Mouse (Mus musculus) embryonic stem cell, embryonic (primary cell): ENCODE data around the gene Rnf185.

ENCODE experiments used
- CTCF ChIA-PET, 4 experiments: fragments of 300-600 bp in 2 of 4; fragments of 350-600 bp in 2 of 4; sonication (Branson Sonifier 250); formaldehyde crosslinking; loops; one replicate each; lab custom pipeline; 2022; ENCODE audit warnings: inconsistent platforms in 2 of 4; lab: Charles Lee
- POLR2A ChIA-PET, 4 experiments: fragments of 300-600 bp in 2 of 4; fragments of 350-600 bp in 2 of 4; sonication (Branson Sonifier 250); formaldehyde crosslinking; loops; one replicate each; lab custom pipeline; 2022; ENCODE audit warnings: antibody characterized with exemption in 4 of 4, inconsistent platforms in 1 of 4; lab: Charles Lee

The Rnf185 gene

DNA sequence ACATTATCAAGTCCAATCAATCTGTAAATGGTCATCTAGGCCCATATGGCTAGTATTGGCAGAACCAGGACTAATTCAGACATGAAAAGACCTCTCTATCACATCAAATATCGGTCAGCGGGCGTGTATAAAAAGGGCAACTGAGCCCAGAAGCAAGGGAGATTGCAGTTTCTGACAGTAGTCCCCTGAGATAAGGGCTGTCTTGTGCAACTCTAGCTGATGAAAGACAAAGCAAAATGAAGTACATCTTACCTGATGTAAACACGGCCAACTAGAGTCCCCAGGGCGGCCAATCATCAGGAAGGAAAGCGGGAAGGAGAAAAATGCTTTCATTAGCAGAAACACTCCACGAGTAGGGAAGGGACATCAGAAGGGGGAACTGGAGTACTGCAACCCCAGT is 23.5 kb downstream of the Rnf185 start:
- CTCF ChIA-PET, result interaction anchor here in 1 of 4 experiments (0.6 kb wide), 1 partner anchor 122 kb away, joined by 7 read pairs; no protein-coding TSS in a partner anchor
- POLR2A ChIA-PET, result interaction anchor here in 2 of 4 experiments (0.7 to 1.6 kb wide), 7 partner anchors 8 to 150 kb away, joined by 3 to 8 read pairs (median 4); no protein-coding TSS in a partner anchor

DNA sequence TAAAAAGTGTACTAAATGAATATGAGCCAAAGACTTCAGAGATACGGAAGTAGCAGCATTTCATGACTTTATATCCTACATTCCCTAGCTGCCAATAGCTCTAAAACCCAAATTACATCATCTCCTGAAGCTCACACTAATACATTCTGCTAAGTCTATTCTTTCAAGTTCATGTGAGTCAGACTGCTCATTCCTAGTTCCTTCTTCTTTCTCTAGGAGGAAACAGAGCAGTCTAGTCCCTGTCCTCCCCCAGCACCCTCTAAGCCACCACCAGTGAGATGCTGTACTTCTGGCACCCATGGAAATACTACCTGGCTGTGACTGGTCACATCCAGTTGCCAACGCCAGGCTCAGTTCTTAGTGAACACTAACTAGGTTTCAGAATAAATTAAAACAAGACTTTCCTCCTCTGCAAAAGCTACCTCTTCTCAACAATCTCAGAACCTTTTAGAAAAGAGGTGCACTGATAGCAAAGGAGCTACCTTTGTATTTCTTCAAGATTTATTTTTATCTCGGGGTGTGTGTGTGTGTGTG is 24.4 kb downstream of the Rnf185 start:
- CTCF ChIA-PET, result interaction anchor here in 2 of 4 experiments (0.6 to 1.3 kb wide), 2 partner anchors 41 to 122 kb away, joined by 4 to 7 read pairs; no protein-coding TSS in a partner anchor
- POLR2A ChIA-PET, result interaction anchor here in 2 of 4 experiments (0.7 to 1.9 kb wide), 8 partner anchors 9 to 151 kb away, joined by 3 to 8 read pairs (median 4); no protein-coding TSS in a partner anchor

DNA sequence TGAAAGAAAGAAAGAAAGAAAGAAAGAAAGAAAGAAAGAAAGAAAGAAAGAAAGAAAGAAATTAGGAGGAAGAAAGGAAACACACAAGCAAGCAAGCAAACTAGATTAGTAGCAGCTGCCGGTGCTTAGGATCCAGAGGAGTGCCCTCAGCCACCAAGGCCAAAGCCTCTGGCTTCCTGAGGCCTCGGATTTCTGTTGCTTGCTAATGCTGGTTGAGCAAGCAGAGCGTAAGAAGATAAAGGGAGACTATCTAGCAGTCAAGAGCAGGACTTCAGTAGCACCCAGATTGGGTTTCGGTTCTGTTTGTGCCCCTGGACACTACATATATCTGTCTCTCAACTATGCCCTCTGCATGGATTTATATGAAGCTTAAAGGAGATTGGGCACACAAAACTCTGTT is 29.9 kb downstream of the Rnf185 start:
- ChIA-PET CTCF (no interaction called here), POLR2A (interaction anchor here in 1 of 4 experiments (0.7 kb wide), 1 partner anchor 13 kb away, joined by 3 read pairs; no protein-coding TSS in a partner anchor)

DNA sequence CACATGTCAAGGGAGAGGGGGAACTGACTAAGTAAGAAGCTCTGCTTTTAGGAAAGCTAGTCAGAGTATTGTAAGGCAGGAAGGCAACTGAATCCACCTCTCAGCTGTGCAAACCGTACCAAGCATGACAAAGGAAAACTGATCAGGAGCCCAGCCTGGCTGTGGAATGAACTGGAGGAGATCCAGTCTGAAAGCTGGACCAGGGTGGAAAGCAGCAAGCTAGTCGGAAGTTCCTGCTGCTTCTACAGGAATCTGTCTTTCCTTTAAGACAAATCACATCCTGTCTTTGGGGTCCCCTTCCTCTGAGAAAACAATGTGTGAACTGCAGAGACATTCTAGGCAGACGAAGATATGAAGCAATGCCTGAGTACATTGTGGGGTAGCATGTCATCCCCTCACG is 33.4 kb downstream of the Rnf185 start:
- POLR2A ChIA-PET, result interaction anchor here (0.5 to 1.7 kb wide), 5 partner anchors 9 to 490 kb away, joined by 3 to 7 read pairs (median 4); no protein-coding TSS in a partner anchor
- CTCF ChIA-PET, result interaction anchor here in 1 of 4 experiments (0.9 kb wide), 1 partner anchor 92 kb away, joined by 3 read pairs; no protein-coding TSS in a partner anchor

DNA sequence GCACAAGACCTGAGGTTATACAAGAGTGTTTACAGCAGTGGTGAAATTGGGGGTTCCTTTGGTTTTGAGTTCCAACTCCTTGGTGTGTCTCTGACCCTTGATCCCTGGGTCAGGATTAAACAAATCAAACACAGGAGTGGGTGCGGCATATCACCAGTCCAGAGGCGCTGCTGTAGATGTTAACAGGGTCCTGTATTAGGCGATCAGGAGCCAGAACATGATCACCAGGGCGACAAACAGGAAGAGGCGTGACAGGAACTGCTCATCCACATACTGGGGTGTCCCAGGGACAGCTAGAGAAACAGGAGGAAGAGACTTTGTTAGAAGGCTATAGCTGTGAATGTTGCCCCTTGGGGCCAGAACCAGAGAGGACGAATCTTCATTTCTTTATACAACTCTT is 34.4 kb downstream of the Rnf185 start:
- POLR2A ChIA-PET, result interaction anchor here in 3 of 4 experiments (0.7 to 1.7 kb wide), 3 partner anchors 26 to 51 kb away, joined by 4 to 5 read pairs (median 4); no protein-coding TSS in a partner anchor
- CTCF ChIA-PET, result interaction anchor here in 1 of 4 experiments (0.9 kb wide), 1 partner anchor 46 kb away, joined by 3 read pairs; no protein-coding TSS in a partner anchor

DNA sequence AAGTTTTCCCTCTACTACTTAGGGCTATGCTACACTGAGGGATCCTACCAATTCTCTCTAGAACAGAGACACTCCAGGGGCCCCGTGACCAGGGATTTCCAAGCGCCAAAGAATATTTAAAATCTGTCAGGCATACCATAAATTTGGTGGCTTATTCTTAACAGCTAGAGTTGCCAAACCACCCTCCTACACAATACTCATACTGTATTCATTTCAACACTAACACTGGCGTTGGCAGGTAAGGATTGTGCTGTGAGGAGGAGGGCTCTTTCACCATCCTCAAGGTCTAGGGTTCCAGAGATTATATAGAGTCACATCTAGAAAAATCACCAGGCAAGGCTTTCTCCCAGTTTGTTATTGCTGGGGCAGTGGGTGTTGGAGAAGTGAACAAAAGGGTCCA is 35.8 kb downstream of the Rnf185 start:
- CTCF ChIA-PET, result interaction anchor here in 1 of 4 experiments (0.6 kb wide), 1 partner anchor 150 kb away, joined by 3 read pairs; no protein-coding TSS in a partner anchor
- POLR2A ChIA-PET, result interaction anchor here in 2 of 4 experiments (1.0 to 1.4 kb wide), 3 partner anchors 10 to 103 kb away, joined by 4 to 5 read pairs (median 4); no protein-coding TSS in a partner anchor

DNA sequence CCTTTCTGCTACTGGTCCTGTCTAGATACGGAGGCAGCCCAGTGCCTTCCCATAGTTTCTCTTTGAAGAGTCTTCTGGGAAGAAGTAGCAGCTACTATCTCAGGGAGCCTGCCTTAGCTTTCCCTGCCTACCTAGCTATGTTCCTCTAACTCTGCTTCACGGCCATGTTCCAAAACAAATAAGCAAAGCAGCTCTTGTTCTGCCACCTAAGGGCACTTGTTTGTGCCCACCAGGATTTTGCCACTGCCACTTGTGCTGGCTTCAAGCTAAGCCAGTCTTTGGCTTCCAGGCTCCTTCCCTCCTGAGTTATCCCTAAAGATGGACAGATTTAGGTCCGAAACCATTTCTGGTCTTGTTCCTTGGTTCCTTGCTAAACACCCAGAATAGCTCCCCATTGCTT is 40.1 kb downstream of the Rnf185 start:
- ChIA-PET CTCF (interaction anchor here (0.6 to 1.4 kb wide), 5 partner anchors 8 to 41 kb away, joined by 3 to 5 read pairs (median 3); no protein-coding TSS in a partner anchor), POLR2A (interaction anchor here in 3 of 4 experiments (0.5 to 1.5 kb wide), 9 partner anchors 16 to 144 kb away, joined by 3 to 6 read pairs (median 3); no protein-coding TSS in a partner anchor)

DNA sequence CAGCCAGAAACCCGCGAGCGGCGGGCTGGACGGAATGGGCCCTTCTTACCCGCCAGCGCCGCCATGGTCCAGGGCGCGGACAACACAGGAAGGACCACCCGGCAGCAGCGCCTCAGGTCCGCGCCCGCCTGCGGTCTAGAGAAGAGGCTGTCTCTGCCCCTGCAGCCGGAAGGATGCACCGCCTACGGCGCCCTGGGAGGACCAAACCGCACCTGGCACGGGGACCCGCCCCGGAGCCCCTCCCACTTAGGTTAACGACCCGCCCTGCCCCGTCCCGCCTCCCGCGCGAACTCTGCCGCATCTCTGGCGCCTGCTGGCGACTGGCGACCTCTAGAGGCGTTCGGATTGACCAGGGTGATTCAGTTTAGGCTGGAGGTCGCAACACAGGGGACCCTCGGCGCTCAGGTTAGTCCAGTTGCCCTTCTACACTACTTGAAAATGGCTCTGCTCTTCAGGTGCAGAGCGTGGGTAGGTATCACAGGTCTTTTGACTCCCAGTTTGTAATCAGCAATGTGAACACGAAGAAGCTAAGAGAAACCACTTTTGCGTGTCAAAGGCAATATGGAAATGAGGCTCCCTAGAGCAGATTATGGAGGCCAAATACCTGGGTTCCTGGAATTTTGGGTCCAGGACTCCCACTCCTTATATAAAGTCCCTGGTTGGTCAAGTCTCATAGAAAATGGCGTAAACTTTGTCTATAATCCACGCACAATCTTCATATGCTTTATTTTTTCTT is 43.0 kb downstream of the Rnf185 start, which contains the start of gene Limk2:
TSS of gene Limk2 (minus strand) at position 193 of the 736 bp plus-strand sequence.
- ChIA-PET POLR2A (interaction anchor here (0.6 to 2.6 kb wide), 18 partner anchors 10 to 143 kb away, joined by 3 to 12 read pairs (median 4); partner anchors contain the start of genes Drg1 (in 1 of the 4) and Rnf185 (in 1 of the 4)), CTCF (interaction anchor here (0.5 to 1.8 kb wide), 14 partner anchors 17 to 357 kb away, joined by 3 to 8 read pairs (median 3); partner anchors contain the start of gene Rnf185 (in 1 of the 4))

DNA sequence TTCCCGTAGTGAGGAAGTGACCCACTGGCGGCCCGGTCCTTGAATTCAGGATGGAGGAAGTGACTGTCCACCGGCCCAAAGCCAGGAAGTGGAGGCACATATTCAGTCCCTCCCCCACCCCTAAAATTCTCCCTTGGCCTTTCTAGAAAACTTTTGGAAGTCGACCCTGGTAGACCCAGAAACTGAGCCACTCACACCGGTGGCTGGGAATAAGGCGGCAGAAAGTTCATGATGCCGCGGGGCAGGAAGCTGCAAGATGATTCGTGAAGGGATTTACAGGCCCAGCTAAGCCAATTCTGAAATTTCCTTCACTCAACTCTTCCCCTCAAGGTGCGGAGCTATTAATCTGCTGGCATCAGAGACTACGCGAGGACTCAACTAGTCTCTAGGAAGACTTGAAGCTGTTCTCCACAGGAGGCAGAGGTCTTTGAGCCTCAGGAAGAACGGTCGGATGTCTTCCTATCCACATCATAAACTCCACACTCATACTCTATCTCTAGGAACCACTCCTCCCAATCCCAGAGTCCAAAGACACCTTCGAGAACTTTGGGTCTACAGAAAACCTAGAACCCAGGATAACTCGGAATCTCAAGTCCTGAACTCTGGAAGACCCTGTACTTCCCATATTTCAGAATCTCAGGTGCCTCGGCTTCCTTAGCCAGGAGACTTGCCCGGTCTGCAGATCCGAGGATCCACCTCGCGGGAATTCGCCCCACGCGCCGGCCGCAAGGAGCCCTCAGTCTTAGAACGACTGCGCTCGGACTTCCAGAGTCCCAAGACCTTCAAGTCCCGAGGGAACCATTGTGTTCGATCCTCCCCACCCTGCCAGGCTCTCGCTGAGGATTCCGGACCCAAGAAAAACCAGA is 43.8 kb downstream of the Rnf185 start:
- ChIA-PET CTCF (interaction anchor here in 3 of 4 experiments (0.6 to 1.8 kb wide), 3 partner anchors 21 to 111 kb away, joined by 3 to 8 read pairs (median 3); no protein-coding TSS in a partner anchor), POLR2A (interaction anchor here in 3 of 4 experiments (0.6 to 2.9 kb wide), 16 partner anchors 9 to 240 kb away, joined by 3 to 12 read pairs (median 4); partner anchors contain the start of gene Morc2a (in 1 of the 3))

DNA sequence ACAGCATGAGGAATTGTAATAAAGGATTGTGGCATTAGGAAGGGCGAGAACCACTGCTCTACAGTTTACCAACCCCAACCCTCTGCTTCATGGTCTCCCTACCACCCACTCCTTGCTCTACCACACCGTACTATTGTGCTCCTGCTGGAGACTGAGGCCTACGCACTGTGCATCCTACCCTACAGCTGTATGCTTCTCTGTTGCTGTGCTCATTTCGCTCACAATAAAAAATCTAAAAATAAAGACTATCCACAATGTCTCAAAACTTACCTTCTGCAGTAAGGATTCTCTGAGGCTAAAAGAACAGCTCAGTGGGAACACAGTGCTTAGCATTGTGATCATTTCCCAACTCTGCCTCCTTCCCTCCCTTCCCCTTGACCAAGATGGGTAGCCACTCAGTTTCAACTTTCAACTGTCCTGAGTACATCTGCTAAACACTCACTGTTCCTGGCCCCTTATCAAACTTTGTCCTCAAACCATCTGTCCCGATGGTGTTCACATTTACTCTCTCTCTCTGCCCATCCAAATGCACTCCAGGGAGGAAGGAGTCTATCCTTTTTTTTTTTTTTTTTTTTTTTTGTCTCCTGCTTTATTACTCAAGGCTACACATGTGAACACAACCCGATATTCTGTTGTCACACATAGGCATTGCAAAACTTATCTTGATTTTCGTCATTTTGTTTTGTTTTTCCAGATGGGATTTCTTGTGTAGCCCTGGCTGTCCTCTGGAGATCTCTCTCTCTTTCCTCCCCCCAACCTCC is 47.7 kb downstream of the Rnf185 start:
- POLR2A ChIA-PET, result interaction anchor here in 2 of 4 experiments (1.3 to 7.0 kb wide), 3 partner anchors 8 to 14 kb away, joined by 4 to 87 read pairs (median 31); no protein-coding TSS in a partner anchor

DNA sequence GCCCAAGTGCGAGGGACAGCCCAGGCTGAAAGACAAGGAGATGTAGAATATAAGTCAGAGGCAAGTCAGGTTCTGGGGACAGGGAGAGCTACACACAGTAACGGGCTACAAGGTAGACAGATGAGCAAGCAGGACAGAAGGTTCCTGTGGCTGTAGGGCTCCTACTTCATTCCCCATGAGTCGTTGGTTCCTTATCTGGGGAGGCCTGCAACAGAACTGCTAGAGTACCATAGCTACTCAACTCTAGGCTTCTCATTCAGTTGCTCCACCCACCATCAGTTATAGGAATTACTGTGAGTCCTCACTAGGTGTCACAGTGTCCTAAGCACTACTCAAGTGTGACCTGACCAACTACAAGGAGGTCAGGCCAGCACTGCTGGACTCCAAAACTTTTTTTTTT is 49.1 kb downstream of the Rnf185 start:
- ChIA-PET POLR2A (interaction anchor here in 3 of 4 experiments (0.6 to 7.0 kb wide), 13 partner anchors 11 to 295 kb away, joined by 3 to 87 read pairs (median 5); partner anchors contain the start of genes Drg1 (in 1 of the 3), Patz1 (in 1 of the 3) and Rnf185 (in 1 of the 3)), CTCF (interaction anchor here in 2 of 4 experiments (0.6 to 1.4 kb wide), 3 partner anchors 16 to 23 kb away, joined by 3 to 7 read pairs (median 4); no protein-coding TSS in a partner anchor)

More for the DNA sequence above, 47.7 kb downstream of the Rnf185 start:
- CTCF ChIA-PET, result no interaction called here

DNA sequence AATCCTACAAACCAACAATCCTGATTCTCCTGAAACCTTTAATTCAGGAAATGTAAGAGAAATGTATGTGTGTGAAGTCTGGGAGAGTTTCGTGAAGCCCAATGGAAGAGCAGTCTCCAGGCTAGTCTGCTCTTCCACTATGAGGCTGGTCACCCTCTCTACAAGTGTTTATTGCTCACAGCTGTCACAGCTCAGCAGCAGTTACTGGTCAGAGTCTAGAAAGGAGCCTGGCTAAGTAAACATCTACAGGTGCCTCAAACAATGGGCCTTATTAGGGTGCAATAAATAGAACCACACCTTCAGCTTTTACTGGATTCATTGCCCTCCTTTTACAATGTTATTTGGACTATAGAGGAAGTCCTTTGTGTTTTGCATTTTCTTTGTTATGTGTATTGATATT is 53.8 kb downstream of the Rnf185 start:
- ChIA-PET CTCF (interaction anchor here in 2 of 4 experiments (0.6 to 1.0 kb wide), 2 partner anchors 12 to 57 kb away, joined by 3 read pairs; no protein-coding TSS in a partner anchor), POLR2A (interaction anchor here in 2 of 4 experiments (0.8 to 7.0 kb wide), 9 partner anchors 8 to 53 kb away, joined by 3 to 87 read pairs (median 4); no protein-coding TSS in a partner anchor)

DNA sequence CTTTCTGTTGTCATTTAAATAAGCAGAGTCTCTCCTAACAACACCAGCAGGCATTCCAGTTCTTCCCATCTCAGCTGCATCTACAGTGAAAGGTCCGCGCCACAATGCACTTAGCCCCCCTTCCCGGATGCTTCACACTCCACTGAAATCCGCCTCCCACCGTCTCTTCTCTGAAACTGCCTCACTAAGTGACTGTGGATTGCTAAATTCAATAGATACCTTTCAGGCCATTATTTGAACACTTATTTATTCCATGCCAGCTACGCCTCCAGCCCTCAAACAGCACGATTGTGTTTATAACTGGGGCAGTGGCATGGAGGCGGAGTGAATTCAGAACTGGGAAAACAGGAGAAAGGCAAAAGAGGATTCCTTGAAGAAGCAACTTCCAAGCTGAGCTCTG is 55.6 kb downstream of the Rnf185 start:
- ChIA-PET POLR2A (interaction anchor here in 2 of 4 experiments (0.7 to 1.7 kb wide), 15 partner anchors 8 to 130 kb away, joined by 3 to 6 read pairs (median 4); partner anchors contain the start of gene Drg1 (in 1 of the 2)), CTCF (interaction anchor here in 2 of 4 experiments (0.5 to 1.8 kb wide), 3 partner anchors 10 to 297 kb away, joined by 3 to 6 read pairs (median 3); no protein-coding TSS in a partner anchor)

DNA sequence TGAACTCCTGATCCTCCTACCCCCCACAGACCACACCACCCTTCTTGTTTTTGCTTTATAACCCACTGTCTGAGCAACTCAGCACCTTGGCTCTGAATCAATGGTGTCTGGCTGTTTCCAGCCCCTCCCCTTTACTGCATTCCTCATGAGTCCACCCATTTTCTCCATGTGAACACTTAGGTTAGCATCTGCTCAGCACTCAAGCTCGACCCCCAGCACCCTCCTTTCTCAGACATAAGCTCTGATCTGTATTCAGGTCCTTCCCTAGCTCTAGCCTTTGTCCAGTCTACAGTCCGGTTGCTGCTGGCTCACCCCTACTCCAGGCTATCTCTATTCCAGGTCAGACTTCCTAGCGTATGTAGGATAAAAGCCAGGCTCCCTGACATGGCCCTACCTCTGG is 56.1 kb downstream of the Rnf185 start:
- POLR2A ChIA-PET, result interaction anchor here in 2 of 4 experiments (0.6 to 1.7 kb wide), 19 partner anchors 8 to 130 kb away, joined by 3 to 6 read pairs (median 4); partner anchors contain the start of gene Drg1 (in 1 of the 2)
- CTCF ChIA-PET, result interaction anchor here in 1 of 4 experiments (0.8 to 1.8 kb wide), 2 partner anchors 9 to 29 kb away, joined by 3 to 6 read pairs; no protein-coding TSS in a partner anchor

DNA sequence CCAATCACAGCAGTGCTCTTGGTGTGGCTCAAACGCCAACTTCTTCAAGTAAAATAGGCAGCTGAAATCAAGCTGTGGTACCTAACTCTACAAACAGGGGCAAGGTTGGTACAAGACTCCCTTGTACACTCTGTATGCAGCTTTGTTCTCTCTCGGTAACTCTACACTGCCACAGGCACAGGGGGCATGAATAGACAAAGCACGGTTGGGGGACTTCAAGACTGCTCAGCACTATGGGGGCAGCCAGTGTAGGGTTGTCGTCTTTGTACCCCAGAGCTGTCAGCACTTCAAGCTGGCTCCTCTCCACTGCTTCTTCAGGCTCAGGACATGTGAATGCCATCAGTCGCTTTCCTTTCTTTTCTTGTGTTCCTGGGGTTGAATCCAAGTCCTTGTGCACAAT is 57.6 kb downstream of the Rnf185 start:
- POLR2A ChIA-PET, result interaction anchor here in 2 of 4 experiments (0.6 to 9.0 kb wide), 10 partner anchors 7 to 128 kb away, joined by 3 to 93 read pairs (median 4); partner anchors contain the start of genes Drg1 (in 1 of the 2) and Limk2 (in 1 of the 2)
- CTCF ChIA-PET, result no interaction called here
